Mouse (Mus musculus): ENCODE data around the gene Gpatch8.

DNA sequence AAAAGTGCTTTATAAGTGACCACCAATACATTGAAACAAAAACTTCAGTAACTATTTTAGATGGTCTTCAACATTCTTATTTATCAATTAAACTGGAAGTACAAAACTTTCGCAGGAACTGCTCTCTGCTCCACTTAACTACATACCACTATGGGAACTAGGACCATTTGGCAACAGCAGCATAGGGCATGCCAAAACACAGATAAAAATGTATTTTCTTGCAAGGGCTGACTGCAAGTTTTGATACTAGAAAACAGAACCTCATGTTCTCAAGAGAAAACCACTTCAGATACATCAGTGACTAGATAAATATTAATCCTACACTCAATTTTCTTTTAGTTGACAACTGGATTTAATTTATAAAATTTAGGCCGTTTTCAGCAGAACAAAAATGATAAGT is 22.1 kb downstream of the Gpatch8 start:
- TF ChIP-seq CTCF (IDR thresholded peaks at IDR 0.05; ENCODE audit: extremely low read depth, insufficient read depth, low read length) (no peak), POLR2A (IDR thresholded peaks at IDR 0.05; ENCODE audit: extremely low read depth, insufficient read depth, low read length) (no peak)
